Mouse (Mus musculus) ES-CJ7 (cell line): ENCODE measurements around the gene Plvap.
A peak's percentile ranks its signal among the peaks of the same experiment; 100 is the strongest.

Experiments
- DNase-seq: peaks from one replicate; pipeline ENCODE4 v3.0.0; 2011; ENCODE audit warnings: low read depth, low spot score

The Plvap gene

GRCm38 (mm10) chr8:71467201-71467600, 44.4 kb downstream of the Plvap start:
- no peak for DNase-seq

GRCm38 (mm10) chr8:71466198-71466597, 45.4 kb downstream of the Plvap start:
- DNase-seq = no peak

- DNase-seq = no peak
Measured at GRCm38 (mm10) chr8:71465733-71466132, 45.8 kb downstream of the Plvap start.

GRCm38 (mm10) chr8:71464513-71465500, 46.7 kb downstream of the Plvap start, which contains the start of gene Mrpl34:
Gene Mrpl34, plus strand, starts transcription at chr8:71464959.
- DNase-seq = peak; percentile 100

GRCm38 (mm10) chr8:71463188-71464033, 48.1 kb downstream of the Plvap start, which contains the start of gene Abhd8:
Gene Abhd8, minus strand, starts transcription at chr8:71463655.
- DNase-seq = peak; percentile 96

- DNase-seq = no peak
Measured at GRCm38 (mm10) chr8:71462786-71463185, 48.8 kb downstream of the Plvap start.

- no peak for DNase-seq
Measured at GRCm38 (mm10) chr8:71462191-71462590, 49.4 kb downstream of the Plvap start.

- no peak for DNase-seq
Measured at GRCm38 (mm10) chr8:71461152-71461840, 50.3 kb downstream of the Plvap start.

GRCm38 (mm10) chr8:71460716-71461115, 50.8 kb downstream of the Plvap start:
- DNase-seq = no peak

GRCm38 (mm10) chr8:71457659-71458270, 53.8 kb downstream of the Plvap start:
- peak; percentile 55 for DNase-seq

GRCm38 (mm10) chr8:71456906-71457305, 54.6 kb downstream of the Plvap start:
- no peak for DNase-seq

- no peak for DNase-seq
Measured at GRCm38 (mm10) chr8:71454668-71455067, 56.9 kb downstream of the Plvap start.

- DNase-seq = no peak
Measured at GRCm38 (mm10) chr8:71452669-71453068, 58.9 kb downstream of the Plvap start.

GRCm38 (mm10) chr8:71451777-71452176, 59.8 kb downstream of the Plvap start:
- DNase-seq = no peak

- DNase-seq = no peak
Measured at GRCm38 (mm10) chr8:71451337-71451736, 60.2 kb downstream of the Plvap start.
